Mouse (Mus musculus) CH12F3 (cell line): Measurements from ENCODE around the gene Fgfr2.
"Not testable (repeated sequence)": the region's sequence is repeated elsewhere in the genome, so short reads cannot be mapped to it uniquely, and the experiment has no call there.

Source experiments
- in situ Hi-C: fragments of 300-500 bp; cut with MboI; formaldehyde crosslinking; loops from 2 replicates; pipeline ENCODE4 v1.14.3; 2020; ENCODE audit warnings: low sequenced_read_pairs

Fgfr2 gene

DNA sequence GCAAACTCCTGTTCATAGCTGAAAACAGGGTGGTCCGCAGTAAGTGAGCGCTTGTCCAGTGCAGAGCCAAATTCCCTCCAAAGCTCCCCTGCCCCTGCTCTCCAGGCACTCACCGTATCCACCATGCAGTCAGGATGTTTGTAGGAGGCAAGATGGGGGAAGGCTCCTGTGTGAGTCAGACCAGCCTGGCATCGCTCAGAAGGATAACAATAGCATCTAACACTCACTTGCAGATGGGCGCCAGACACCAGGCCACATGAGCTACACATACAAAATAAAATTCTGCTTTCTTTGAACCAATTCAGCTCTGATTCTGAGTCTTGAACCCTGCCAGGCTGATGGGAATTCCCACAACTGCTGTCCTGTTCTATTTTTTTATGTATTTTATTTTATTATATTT, 2519.6 kb downstream of the Fgfr2 start:
- in situ Hi-C loops: no loop called here

DNA sequence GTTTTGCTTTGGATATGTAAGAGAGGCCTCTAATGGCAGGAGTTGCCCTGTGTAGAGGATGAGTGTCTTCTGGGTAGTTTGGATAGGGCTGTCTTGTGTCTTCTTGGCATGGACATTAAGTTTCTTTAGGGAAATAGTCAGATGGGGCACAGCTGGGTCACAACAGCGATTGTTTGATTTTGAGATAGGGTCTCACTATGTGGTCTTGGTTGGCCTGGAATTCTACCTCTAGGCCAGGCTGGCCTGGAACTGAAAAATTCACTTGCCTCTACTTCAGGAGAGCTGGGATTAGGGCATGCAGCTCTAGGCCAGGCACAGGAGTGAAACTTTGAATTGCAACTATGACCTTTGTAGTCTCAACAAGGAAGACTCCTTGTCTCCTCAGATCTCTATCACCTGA, 2520.3 kb downstream of the Fgfr2 start:
- in situ Hi-C loops: no loop called here

DNA sequence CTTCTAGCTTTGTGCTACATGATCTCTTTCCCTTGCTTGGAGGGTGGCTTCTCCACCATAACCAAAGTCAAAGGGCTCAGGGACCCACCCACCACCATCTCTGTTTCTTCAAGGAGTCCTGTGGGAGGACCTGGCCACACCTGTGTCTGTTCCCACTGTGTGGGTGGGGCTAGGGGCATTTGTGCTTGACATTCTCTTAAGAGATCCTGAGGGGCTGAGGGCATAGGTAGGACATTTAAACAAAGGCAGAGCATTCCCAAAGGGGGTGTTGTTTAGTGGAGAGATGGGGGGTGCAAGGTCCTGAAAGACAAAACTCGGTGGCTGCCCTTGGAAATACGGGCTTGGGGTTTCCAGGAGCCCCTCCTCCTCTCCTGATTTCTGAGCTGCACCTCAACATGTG, 2522.6 kb downstream of the Fgfr2 start:
- in situ Hi-C loops: no loop called here

DNA sequence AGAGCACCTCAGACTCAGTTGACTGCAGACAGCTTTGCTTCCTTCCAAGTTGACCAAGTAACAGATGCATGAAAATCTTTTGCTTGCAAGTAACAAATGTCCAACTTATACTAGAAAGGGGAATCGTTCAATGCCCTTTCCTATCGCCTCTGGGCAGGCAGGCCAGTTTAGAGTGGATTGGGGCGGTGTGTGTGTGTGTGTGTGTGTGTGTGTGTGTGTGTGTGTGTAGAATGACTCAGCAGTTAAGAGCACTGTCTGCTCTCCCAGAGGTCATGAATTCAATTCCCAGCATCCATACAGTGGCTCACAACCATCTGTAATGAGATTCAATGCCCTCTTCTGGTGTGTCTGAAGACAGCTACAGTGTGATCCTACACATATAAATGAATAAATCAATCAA, 2523.1 kb downstream of the Fgfr2 start:
- in situ Hi-C loops: no loop called here

DNA sequence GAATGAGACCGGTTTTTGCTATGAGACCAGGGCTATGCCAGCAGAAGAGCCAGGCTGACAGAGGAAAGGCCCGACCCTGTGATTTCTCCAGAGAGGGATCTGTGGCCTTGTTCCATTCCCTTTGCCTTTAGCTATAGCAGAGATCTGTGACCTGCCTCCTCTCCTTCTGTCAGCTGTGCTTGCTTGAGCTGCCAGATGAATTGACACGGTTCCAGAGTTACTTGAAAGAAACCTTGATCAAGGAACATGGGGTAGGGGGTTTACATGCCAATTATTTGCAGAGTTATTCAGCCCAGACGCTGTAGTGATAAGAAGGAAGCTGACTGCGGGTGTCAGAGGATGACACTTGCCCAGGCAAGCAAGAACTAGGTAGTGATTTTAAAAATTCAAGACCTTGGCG, 2525.6 kb downstream of the Fgfr2 start:
- in situ Hi-C loops: no loop called here

DNA sequence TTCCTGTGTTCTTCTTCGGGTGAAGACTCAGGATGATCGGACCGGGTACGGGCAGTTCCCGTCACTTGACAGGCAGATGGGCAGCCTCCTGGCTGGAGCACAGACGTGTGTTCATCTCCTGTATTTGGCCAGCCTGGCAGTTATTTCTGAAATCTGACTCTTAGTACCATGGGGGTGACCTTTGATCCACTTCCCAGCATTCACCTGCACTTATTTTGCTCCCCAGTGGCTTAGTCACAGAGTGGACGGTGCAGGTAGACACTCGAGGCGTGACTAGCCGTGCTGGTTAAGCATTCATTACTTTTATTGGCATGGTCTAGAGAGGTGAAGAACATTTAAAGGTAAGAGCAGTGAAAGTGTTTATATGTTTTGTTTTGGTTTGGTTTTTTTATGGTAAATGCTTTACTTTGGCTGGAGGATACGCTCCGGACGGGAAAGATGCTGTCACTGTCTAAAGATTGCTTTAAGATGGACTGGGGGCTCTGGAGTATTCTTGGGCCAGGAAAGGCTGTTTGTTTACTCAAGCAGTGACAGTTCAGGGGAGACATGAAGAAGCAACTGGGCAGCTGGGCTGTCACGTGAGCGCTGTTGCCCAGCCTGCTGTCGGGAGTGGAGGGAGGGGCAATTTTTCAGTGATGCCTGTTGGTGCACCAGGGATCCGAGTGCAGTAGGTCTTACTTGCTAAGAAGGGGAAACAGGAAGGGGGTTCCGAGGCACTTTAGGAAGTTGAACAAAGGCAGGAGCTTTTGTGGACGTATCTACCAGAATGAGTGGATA, 2526.9 kb downstream of the Fgfr2 start:
- in situ Hi-C loops: not testable (repeated sequence)

DNA sequence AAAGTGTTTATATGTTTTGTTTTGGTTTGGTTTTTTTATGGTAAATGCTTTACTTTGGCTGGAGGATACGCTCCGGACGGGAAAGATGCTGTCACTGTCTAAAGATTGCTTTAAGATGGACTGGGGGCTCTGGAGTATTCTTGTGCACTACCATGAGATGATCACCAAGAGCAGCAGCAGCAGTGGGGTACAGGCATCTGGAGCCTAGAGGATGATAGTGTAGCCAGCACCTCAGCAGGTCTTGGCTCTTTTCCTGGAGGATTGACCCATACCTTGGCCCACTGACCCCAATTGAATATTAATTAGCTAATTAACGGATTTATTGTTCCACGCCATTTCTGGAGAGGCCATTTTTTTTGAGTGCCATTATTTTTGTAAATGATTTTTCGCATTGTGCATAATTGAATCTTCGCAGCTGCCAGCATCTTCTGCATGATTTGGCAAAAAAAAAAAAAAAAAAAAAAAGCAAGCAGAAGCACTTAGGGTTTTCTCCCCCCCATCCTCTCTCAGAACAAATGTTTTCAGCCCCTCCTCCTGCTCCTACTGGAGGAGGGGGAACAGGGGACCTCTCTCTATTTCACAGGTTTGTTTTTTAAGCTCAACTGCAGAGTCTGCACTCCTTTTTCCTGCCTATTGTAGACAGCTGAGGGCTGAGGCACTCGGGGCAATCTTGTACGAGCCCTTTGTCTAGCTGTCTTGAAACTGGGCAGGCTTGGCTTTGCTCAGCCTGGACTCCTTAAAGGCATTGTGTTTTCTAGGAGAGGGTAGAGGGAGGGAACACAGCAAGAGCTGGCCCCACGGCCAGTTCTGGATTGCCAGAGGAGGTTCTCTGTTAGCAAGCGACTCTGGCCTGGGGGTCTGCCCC, 2529.5 kb downstream of the Fgfr2 start:
- in situ Hi-C loops: not testable (repeated sequence)

DNA sequence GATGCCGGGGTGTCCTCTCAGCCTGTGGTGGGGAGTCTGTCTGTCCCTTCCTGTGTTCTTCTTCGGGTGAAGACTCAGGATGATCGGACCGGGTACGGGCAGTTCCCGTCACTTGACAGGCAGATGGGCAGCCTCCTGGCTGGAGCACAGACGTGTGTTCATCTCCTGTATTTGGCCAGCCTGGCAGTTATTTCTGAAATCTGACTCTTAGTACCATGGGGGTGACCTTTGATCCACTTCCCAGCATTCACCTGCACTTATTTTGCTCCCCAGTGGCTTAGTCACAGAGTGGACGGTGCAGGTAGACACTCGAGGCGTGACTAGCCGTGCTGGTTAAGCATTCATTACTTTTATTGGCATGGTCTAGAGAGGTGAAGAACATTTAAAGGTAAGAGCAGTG, 2530.2 kb downstream of the Fgfr2 start:
- in situ Hi-C loops: not testable (repeated sequence)

DNA sequence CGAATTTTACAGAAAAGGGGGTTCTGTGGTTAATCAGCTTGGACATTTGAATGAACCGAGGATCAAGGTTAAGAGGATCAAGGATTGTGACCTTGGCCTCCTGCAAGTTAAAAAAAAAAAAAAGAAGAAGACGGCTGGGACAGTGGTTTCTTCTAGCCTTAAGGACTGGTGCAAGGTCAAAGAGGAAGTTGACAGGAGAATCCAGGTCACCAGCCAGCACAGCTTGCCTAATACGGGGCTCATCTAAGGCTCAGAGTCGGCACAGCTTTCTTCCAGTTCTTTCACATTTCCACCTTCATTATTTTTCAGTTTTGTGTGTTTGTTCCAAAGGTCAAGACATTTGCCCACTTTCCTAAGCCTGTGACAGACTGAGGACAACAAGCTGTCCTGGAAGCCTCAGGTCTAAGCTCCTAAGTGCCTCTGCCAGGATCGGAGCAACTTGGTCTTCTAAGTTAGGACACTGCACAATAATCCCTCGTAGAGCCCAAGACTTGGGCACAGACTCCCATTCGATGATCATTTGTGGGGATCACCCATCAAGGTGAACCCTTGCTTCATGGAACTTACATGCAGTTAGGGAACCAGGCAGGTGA, 2532.2 kb downstream of the Fgfr2 start:
- in situ Hi-C loops: no loop called here

DNA sequence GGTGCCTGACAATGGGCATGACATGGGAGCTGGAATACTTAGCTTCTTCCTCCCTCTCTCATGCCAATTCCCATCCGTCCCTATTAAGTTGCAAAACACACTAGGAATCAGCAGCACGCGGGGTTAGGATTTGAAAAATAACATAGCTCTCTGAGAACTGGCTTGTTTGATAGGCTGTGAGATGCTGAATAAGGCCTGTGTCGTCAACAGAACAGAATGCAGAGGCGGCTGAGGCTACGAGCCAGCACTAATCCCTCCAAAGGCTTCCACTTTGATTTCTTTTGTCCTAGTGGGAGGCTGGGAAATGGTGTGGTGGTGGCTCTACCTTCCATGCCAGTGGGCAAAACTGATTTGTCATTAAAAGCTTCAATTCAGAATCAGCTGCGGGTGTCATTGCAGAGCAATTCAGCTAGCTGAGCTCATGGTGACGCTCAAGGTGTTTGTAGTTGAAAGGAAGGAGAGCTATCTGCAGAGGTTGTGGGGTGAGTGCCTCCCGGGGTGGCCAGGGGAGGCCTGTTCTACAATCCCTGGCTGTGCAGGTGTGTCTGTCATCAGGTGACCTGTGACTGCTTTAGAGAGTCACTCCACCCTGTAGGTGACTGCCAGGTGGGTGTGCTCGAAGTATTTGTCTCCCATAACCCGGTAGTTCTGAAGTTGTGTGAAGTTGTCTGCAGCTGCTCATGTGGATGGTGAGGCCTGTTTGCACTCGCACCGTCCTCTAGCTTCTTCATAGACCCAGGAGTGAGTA, 2532.9 kb downstream of the Fgfr2 start:
- in situ Hi-C loops: no loop called here

DNA sequence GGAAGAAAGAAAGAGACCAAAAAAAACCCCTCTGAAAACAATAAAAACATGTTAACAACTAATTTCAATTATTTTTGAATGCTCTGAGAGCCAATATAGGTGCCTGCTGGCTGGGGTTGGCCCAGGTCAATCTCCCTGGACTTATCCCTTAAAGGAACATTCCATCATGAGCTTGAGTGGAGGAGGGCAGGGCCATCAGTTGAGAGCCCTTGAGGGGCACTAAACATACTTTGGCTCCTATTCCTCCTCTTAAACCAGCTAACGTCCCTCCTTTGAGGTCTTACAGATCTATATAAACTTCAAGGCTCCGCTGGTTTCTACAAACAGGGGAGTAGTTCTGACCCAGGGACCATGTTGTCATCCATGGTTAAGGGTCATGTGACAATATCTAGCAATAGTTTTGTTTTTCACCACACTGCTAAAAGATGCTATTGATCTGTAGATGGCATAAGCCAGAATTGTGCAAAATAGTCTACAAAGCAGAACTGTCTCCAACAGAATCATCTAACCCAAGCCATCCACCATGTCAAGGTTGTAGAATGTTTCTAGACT, 2536.6 kb downstream of the Fgfr2 start:
- in situ Hi-C loops: no loop called here

DNA sequence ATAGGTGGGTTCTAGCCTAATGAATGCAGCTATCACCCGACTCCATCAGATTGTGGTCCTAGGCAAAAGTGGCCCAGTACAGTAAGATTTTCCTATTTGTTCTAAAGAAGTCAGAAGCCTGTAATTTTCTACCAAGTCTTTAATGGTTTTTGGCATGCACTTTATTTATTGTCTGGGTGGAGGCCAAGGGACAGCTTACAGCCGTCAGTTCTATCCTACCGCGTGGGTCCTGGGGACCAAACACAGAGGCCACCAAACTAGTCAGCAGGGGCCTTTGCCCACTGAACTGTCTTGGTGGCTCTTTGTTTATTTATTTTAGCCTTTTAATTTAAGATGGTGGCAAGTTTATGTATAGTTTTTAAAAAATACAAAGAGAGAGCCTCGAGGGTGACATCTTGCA, 2544.5 kb downstream of the Fgfr2 start:
- in situ Hi-C loops: no loop called here

DNA sequence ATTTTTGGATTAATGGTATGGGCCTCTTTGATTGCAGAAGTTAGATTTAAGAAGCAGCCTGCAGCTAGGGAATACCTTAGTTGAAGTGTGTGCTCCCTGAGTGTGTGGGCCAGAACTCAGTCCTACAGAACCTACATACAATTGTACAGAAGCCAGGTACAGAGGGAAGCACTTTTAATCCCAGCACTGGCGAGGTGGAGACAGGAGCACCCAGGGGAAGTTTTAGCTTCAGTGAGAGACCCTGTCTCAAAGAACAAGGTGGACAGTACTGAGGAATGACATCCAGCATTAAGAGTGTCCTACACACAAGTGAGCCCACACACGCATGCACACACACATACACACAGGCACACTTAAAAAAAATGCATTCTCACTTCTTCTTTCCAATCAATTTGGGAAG, 2545.1 kb downstream of the Fgfr2 start:
- in situ Hi-C loops: no loop called here

DNA sequence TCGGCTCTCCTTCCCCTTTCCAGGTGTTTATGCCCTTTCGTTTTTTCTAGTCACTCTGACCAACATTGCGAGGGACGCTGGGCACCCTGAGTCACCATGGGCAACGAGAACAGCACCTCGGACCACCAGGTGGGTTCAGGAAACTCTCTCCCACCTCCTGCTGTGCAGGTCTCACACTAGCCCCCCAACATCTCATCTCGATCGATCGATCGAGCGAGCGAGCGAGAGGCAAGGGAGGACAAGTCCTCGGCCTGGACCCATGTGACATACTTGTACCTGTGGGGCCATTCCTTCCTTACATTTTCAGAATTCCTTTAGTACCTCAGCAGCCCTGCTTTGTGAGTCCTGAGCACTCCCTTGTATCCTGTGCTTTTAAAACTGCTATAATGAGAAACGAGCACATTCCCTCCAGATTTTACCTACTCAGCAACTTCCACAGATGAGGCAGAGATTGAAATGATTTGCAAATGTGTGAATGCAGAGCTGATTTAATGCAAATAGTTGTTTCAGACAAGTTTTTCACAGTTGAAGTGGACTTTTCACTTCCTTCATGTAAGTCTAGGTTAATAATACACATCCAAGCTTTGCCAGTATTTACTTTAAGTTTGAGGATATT, 2545.7 kb downstream of the Fgfr2 start, which contains the start of gene Tacc2:
Tacc2 (plus strand) TSS at position 51 of the 616 bp plus-strand sequence.
- in situ Hi-C loops: no loop called here

DNA sequence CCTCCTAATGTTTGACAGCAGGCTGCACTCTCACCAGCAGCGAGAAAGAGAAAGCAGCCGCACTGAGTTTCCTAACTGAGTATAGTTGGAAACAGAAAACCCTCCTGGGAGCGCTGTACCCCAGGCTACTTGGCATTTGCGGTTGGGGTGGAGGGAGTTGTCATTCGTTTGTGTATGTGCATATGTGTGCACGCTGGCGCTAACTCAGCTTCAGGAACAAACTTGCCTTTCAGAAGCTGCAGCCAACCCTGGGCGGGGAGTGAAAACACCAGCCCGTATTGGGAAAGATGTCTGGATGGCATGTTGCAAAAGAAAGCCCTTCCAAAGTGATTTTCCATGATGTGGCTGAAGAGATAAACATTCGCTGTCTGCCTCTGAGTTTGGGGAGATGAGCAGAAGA, 2546.2 kb downstream of the Fgfr2 start:
- in situ Hi-C loops: no loop called here

DNA sequence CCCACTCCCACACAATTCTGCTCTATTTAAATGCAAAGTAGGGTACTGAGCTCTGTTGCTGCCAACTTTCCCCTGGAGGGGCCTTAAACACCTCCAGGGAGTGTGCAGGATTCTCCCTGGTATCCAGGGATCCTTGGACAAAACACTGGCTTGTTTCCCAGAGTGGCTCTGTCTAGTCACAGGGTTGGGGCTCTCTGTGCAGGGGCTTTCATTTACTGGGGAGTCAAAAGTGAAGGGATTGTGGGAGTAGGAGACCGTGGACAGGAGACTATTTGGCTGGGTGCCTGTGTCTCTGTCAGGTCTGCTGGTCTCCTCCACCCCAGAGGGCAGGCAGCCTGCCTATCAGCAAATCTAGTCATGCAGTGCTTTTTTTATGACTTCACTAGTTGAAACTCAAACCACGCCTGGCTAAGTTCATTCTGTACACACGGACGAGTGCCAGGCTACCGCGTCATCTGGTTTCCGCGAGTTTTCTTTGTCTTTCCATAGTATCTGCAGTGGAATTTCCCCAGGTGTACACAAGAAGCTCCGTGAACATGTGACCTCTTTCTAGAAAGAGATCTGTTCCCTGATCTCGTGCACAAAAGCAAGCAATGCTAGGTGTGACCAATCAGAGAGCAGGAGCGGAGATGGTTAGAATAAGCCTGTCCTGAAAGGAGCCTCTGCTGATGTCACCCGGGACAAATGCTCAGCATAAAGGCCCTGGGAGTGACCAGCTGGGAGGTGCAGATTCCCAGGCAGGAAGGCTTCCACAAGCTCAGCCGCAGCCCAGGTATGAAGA, 2548.7 kb downstream of the Fgfr2 start:
- in situ Hi-C loops: no loop called here

DNA sequence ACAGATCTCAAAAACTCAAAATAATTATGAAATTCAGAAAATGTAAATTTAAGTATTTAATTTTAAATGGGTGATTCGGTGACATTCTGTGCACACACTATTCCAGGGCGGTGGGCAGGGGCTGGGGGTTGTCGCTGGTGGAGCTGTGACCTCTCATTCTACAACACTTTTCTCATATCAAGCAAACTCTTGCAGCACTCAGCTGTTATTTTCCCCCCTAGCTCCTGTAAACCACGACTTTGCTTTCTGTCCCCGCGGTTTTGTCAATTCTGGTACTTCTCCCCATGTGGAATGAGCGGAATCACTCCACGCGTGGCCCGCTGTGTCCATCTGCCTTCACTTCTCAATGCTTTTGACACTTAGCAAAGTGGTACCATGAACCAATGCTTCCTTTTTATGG, 2549.4 kb downstream of the Fgfr2 start:
- in situ Hi-C loops: no loop called here

DNA sequence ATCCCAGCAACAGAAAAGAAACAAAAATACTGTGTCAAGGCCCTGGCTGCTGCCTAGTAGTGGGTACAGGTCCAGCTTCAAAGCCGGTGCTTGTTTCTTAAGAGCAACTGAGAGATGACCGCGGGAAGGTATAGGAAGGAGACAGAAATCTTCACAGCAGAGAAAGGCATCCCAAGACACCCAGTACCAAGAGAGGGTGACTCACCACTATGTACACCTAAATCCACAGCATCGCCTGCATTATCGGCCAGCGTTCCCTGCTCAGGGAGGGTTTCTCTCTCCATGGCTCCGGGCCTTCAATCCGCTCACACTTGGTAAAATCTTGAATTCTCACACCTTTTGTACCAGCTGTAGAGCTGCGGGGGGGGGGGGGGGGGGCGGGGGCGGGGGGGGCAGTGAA, 2550.3 kb downstream of the Fgfr2 start, which contains the start of gene Nsmce4a:
Nsmce4a (minus strand) TSS at position 298 of the 400 bp plus-strand sequence.
- in situ Hi-C loops: no loop called here

DNA sequence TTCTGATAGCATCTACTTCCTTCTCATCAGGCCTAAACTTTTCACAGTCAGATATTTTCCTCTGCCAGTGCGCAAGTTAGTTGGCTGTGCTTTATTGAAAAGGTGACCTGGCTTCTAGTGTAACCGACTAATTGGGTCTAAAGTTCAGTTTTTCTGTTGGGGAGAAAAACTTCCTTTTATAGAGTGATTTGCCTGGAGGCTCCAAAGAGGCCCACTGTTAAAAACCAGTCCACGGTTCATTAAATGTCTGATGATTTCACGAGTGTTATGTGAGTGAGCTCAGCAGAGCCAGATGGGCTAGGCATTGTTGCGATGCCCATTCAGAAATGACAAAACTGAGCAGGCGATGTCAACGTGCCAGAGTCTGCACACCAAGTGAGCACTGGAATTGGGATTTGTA, 2552.7 kb downstream of the Fgfr2 start:
- in situ Hi-C loops: no loop called here
